Mouse (Mus musculus): ENCODE data around the gene Zfp827. TPM values are rescaled to one million over a fixed set of nuclear protein-coding genes. Genes with fewer than 3 reads are reported as not detected.
A peak's percentile ranks its signal among the peaks of the same experiment; 100 is the strongest.

The Zfp827 gene
- polyA plus RNA-seq, 1 experiment from 2014 or later: 16.8 TPM

GRCm38 (mm10) chr8:79162533-79163308 is 134.5 kb downstream of the Zfp827 start:
- Histone ChIP-seq H3K27ac (ENCODE audit: low read depth, low read length) (no peak overlapping the region), H3K9ac (replicated peaks; ENCODE audit: low read depth, low read length) (no peak overlapping the region), H3K9me3 (ENCODE audit: control insufficient read depth, low read length) (no peaks in the 10 kb centered on the region), H3K27me3 (ENCODE audit: control insufficient read depth, insufficient read depth, low read length) (no peaks in the 10 kb centered on the region), H3K4me1 (ENCODE audit: control insufficient read depth, insufficient read depth, low read length) (peaks cover 4% of the 10 kb centered on the region; the same call in 1 of the 2 replicates), H3K36me3 (ENCODE audit: control insufficient read depth, insufficient read depth, low read length) (no peaks in the 10 kb centered on the region), H3K4me3 (ENCODE audit: low read depth, low read length) (no peak overlapping the region), H3K4me2 (ENCODE audit: low read depth, low read length) (no peak overlapping the region)
- WGBS: 54% methylated on average over 10 of the region's 10 CpGs
- peak; percentile 59; the same call in 1 of the 2 replicates for ATAC-seq (ENCODE audit: low read depth)

GRCm38 (mm10) chr8:79164336-79164735 is 136.1 kb downstream of the Zfp827 start:
- no peak for ATAC-seq (ENCODE audit: low read depth)
- Histone ChIP-seq H3K9ac (replicated peaks; ENCODE audit: low read depth, low read length) (no peak overlapping the region), H3K36me3 (ENCODE audit: control insufficient read depth, insufficient read depth, low read length) (no peaks in the 10 kb centered on the region), H3K4me2 (ENCODE audit: low read depth, low read length) (no peak overlapping the region), H3K27ac (ENCODE audit: low read depth, low read length) (no peak overlapping the region), H3K9me3 (ENCODE audit: control insufficient read depth, low read length) (no peaks in the 10 kb centered on the region), H3K4me3 (ENCODE audit: low read depth, low read length) (no peak overlapping the region), H3K27me3 (ENCODE audit: control insufficient read depth, insufficient read depth, low read length) (no peaks in the 10 kb centered on the region), H3K4me1 (ENCODE audit: control insufficient read depth, insufficient read depth, low read length) (peaks cover 4% of the 10 kb centered on the region; the same call in 1 of the 2 replicates)
- WGBS: 31% methylated on average over 1 of the region's 1 CpGs

GRCm38 (mm10) chr8:79165276-79165675 is 137.0 kb downstream of the Zfp827 start:
- peaks cover 4% of the 10 kb centered on the region; the same call in 1 of the 2 replicates for H3K4me1 ChIP-seq (ENCODE audit: control insufficient read depth, insufficient read depth, low read length)
- H3K4me2 ChIP-seq (ENCODE audit: low read depth, low read length): no peak overlapping the region
- no peak for ATAC-seq (ENCODE audit: low read depth)
- no peak overlapping the region for H3K27ac ChIP-seq (ENCODE audit: low read depth, low read length)
- no peaks in the 10 kb centered on the region for H3K27me3 ChIP-seq (ENCODE audit: control insufficient read depth, insufficient read depth, low read length)
- no peak overlapping the region for H3K4me3 ChIP-seq (ENCODE audit: low read depth, low read length)
- no peak overlapping the region for H3K9ac ChIP-seq (replicated peaks; ENCODE audit: low read depth, low read length)
- no peaks in the 10 kb centered on the region for H3K36me3 ChIP-seq (ENCODE audit: control insufficient read depth, insufficient read depth, low read length)
- WGBS: 90% methylated on average over 3 of the region's 3 CpGs
- no peaks in the 10 kb centered on the region for H3K9me3 ChIP-seq (ENCODE audit: control insufficient read depth, low read length)

GRCm38 (mm10) chr8:79173606-79174005 is 145.4 kb downstream of the Zfp827 start:
- 0 out of 2 replicates have a peak, but pooled peaks cover 4% of the 10 kb centered on the region for H3K4me1 ChIP-seq (ENCODE audit: control insufficient read depth, insufficient read depth, low read length)
- no peak overlapping the region for H3K4me3 ChIP-seq (ENCODE audit: low read depth, low read length)
- ATAC-seq (ENCODE audit: low read depth): peak; percentile 53; the same call in 1 of the 2 replicates
- H3K9me3 ChIP-seq (ENCODE audit: control insufficient read depth, low read length): no peaks in the 10 kb centered on the region
- H3K4me2 ChIP-seq (ENCODE audit: low read depth, low read length): no peak overlapping the region
- 71% methylated on average over 4 of the region's 4 CpGs for WGBS
- H3K36me3 ChIP-seq (ENCODE audit: control insufficient read depth, insufficient read depth, low read length): peaks cover 6% of the 10 kb centered on the region; the same call in 1 of the 2 replicates
- H3K27ac ChIP-seq (ENCODE audit: low read depth, low read length): no peak overlapping the region
- H3K27me3 ChIP-seq (ENCODE audit: control insufficient read depth, insufficient read depth, low read length): no peaks in the 10 kb centered on the region
- no peak overlapping the region for H3K9ac ChIP-seq (replicated peaks; ENCODE audit: low read depth, low read length)

GRCm38 (mm10) chr8:79175991-79176390 is 147.8 kb downstream of the Zfp827 start:
- Histone ChIP-seq H3K4me1 (ENCODE audit: control insufficient read depth, insufficient read depth, low read length) (0 out of 2 replicates have a peak, but pooled peaks cover 4% of the 10 kb centered on the region), H3K4me3 (ENCODE audit: low read depth, low read length) (no peak overlapping the region), H3K36me3 (ENCODE audit: control insufficient read depth, insufficient read depth, low read length) (peaks cover 24% of the 10 kb centered on the region), H3K9ac (replicated peaks; ENCODE audit: low read depth, low read length) (no peak overlapping the region), H3K9me3 (ENCODE audit: control insufficient read depth, low read length) (no peaks in the 10 kb centered on the region), H3K27me3 (ENCODE audit: control insufficient read depth, insufficient read depth, low read length) (no peaks in the 10 kb centered on the region), H3K4me2 (ENCODE audit: low read depth, low read length) (no peak overlapping the region), H3K27ac (ENCODE audit: low read depth, low read length) (no peak overlapping the region)
- 69% methylated on average over 4 of the region's 4 CpGs for WGBS
- ATAC-seq (ENCODE audit: low read depth): no peak

GRCm38 (mm10) chr8:79179678-79180077 is 151.4 kb downstream of the Zfp827 start:
- H3K36me3 ChIP-seq (ENCODE audit: control insufficient read depth, insufficient read depth, low read length): peaks cover 35% of the 10 kb centered on the region
- no peaks in the 10 kb centered on the region for H3K4me1 ChIP-seq (ENCODE audit: control insufficient read depth, insufficient read depth, low read length)
- WGBS: 76% methylated on average over 6 of the region's 6 CpGs

GRCm38 (mm10) chr8:79185488-79185887 is 157.3 kb downstream of the Zfp827 start:
- Histone ChIP-seq H3K27ac (ENCODE audit: low read depth, low read length) (no peak overlapping the region), H3K27me3 (ENCODE audit: control insufficient read depth, insufficient read depth, low read length) (no peaks in the 10 kb centered on the region), H3K4me3 (ENCODE audit: low read depth, low read length) (no peak overlapping the region), H3K9ac (replicated peaks; ENCODE audit: low read depth, low read length) (no peak overlapping the region), H3K9me3 (ENCODE audit: control insufficient read depth, low read length) (no peaks in the 10 kb centered on the region), H3K4me2 (ENCODE audit: low read depth, low read length) (no peak overlapping the region), H3K36me3 (ENCODE audit: control insufficient read depth, insufficient read depth, low read length) (peaks cover 37% of the 10 kb centered on the region), H3K4me1 (ENCODE audit: control insufficient read depth, insufficient read depth, low read length) (no peaks in the 10 kb centered on the region)
- no peak for ATAC-seq (ENCODE audit: low read depth)
- WGBS: 90% methylated on average over 7 of the region's 7 CpGs

More at GRCm38 (mm10) chr8:79179678-79180077, 151.4 kb downstream of the Zfp827 start:
- Histone ChIP-seq H3K27ac (ENCODE audit: low read depth, low read length) (no peak overlapping the region), H3K9me3 (ENCODE audit: control insufficient read depth, low read length) (no peaks in the 10 kb centered on the region), H3K4me3 (ENCODE audit: low read depth, low read length) (no peak overlapping the region), H3K4me2 (ENCODE audit: low read depth, low read length) (no peak overlapping the region), H3K9ac (replicated peaks; ENCODE audit: low read depth, low read length) (no peak overlapping the region), H3K27me3 (ENCODE audit: control insufficient read depth, insufficient read depth, low read length) (no peaks in the 10 kb centered on the region)
- ATAC-seq (ENCODE audit: low read depth): peak; percentile 65

- Histone ChIP-seq H3K9ac (replicated peaks; ENCODE audit: low read depth, low read length) (no peak overlapping the region), H3K9me3 (ENCODE audit: control insufficient read depth, low read length) (no peaks in the 10 kb centered on the region), H3K4me3 (ENCODE audit: low read depth, low read length) (no peak overlapping the region), H3K27ac (ENCODE audit: low read depth, low read length) (no peak overlapping the region), H3K4me2 (ENCODE audit: low read depth, low read length) (no peak overlapping the region), H3K36me3 (ENCODE audit: control insufficient read depth, insufficient read depth, low read length) (peaks cover 34% of the 10 kb centered on the region), H3K4me1 (ENCODE audit: control insufficient read depth, insufficient read depth, low read length) (no peaks in the 10 kb centered on the region), H3K27me3 (ENCODE audit: control insufficient read depth, insufficient read depth, low read length) (no peaks in the 10 kb centered on the region)
- WGBS: 94% methylated on average over 10 of the region's 10 CpGs
- no peak for ATAC-seq (ENCODE audit: low read depth)
These were observed 161.8 kb downstream of the Zfp827 start for GRCm38 (mm10) chr8:79190071-79190470.

- Histone ChIP-seq H3K9me3 (ENCODE audit: control insufficient read depth, low read length) (no peaks in the 10 kb centered on the region), H3K9ac (replicated peaks; ENCODE audit: low read depth, low read length) (no peak overlapping the region), H3K4me3 (ENCODE audit: low read depth, low read length) (no peak overlapping the region), H3K36me3 (ENCODE audit: control insufficient read depth, insufficient read depth, low read length) (peaks cover 4% of the 10 kb centered on the region; the same call in 1 of the 2 replicates), H3K4me2 (ENCODE audit: low read depth, low read length) (no peak overlapping the region), H3K4me1 (ENCODE audit: control insufficient read depth, insufficient read depth, low read length) (no peaks in the 10 kb centered on the region; the same call in 1 of the 2 replicates), H3K27ac (ENCODE audit: low read depth, low read length) (no peak overlapping the region), H3K27me3 (ENCODE audit: control insufficient read depth, insufficient read depth, low read length) (no peaks in the 10 kb centered on the region)
- no peak for ATAC-seq (ENCODE audit: low read depth)
- 79% methylated on average over 4 of the region's 4 CpGs for WGBS
These were observed 168.2 kb downstream of the Zfp827 start for GRCm38 (mm10) chr8:79196481-79196880.

Measured in neural tube, embryonic 14.5 days (tissue).